Mouse (Mus musculus): ENCODE measurements around the gene Rnh1.

Rnh1 gene

GRCm38 (mm10) chr7:141204546-141204945 is 31.9 kb upstream of the Rnh1 start:
- DNase-seq: no peak

GRCm38 (mm10) chr7:141198121-141198520 is 25.5 kb upstream of the Rnh1 start:
- DNase-seq: no peak

GRCm38 (mm10) chr7:141196619-141197282 is 24.1 kb upstream of the Rnh1 start:
- no peak for DNase-seq

- DNase-seq: no peak
Measured at GRCm38 (mm10) chr7:141195754-141196153, 23.1 kb upstream of the Rnh1 start.

- DNase-seq: peak; percentile 80
Measured at GRCm38 (mm10) chr7:141194830-141195229, 22.2 kb upstream of the Rnh1 start.

GRCm38 (mm10) chr7:141194409-141194808 is 21.8 kb upstream of the Rnh1 start:
- no peak for DNase-seq

GRCm38 (mm10) chr7:141193948-141194347 is 21.3 kb upstream of the Rnh1 start, which contains the start of the genes Hras and Lrrc56:
Gene Hras, minus strand, starts transcription at chr7:141194005.
Gene Lrrc56, plus strand, starts transcription at chr7:141194157.
- DNase-seq: peak; percentile 97

GRCm38 (mm10) chr7:141193348-141193856 is 20.7 kb upstream of the Rnh1 start:
- DNase-seq: peak; percentile 66

GRCm38 (mm10) chr7:141192776-141193347 is 20.2 kb upstream of the Rnh1 start:
- peak; percentile 58 for DNase-seq

GRCm38 (mm10) chr7:141191796-141192685 is 19.4 kb upstream of the Rnh1 start:
- peak; percentile 56 for DNase-seq

GRCm38 (mm10) chr7:141191036-141191435 is 18.4 kb upstream of the Rnh1 start:
- DNase-seq: no peak

GRCm38 (mm10) chr7:141190220-141190619 is 17.6 kb upstream of the Rnh1 start:
- DNase-seq: no peak

- no peak for DNase-seq
Measured at GRCm38 (mm10) chr7:141188733-141189132, 16.1 kb upstream of the Rnh1 start.

GRCm38 (mm10) chr7:141188194-141188593 is 15.5 kb upstream of the Rnh1 start:
- DNase-seq: no peak

- peak; percentile 77 for DNase-seq
Measured at GRCm38 (mm10) chr7:141176173-141176572, 3.5 kb upstream of the Rnh1 start.

- no peak for DNase-seq
Measured at GRCm38 (mm10) chr7:141175068-141175467, 2.4 kb upstream of the Rnh1 start.

- DNase-seq: no peak
Measured at GRCm38 (mm10) chr7:141173323-141173850, 730 bp upstream of the Rnh1 start.

GRCm38 (mm10) chr7:141169866-141170265 is 2.8 kb downstream of the Rnh1 start:
- no peak for DNase-seq

- DNase-seq: no peak
Measured at GRCm38 (mm10) chr7:141169300-141169699, 3.4 kb downstream of the Rnh1 start.

- no peak for DNase-seq
Measured at GRCm38 (mm10) chr7:141168518-141168953, 4.1 kb downstream of the Rnh1 start.

- peak; percentile 48 for DNase-seq
Measured at GRCm38 (mm10) chr7:141167901-141168517, 4.6 kb downstream of the Rnh1 start.

- DNase-seq: no peak
Measured at GRCm38 (mm10) chr7:141164850-141165249, 7.8 kb downstream of the Rnh1 start.

GRCm38 (mm10) chr7:141164397-141164796 is 8.3 kb downstream of the Rnh1 start:
- DNase-seq: no peak
